Mouse (Mus musculus) E14TG2a.4 (cell line): ENCODE measurements around the gene Zfyve21.

ENCODE experiments used
- H3K27me3 ChIP-seq: 2 replicates; pipeline ENCODE4 v1.6.1; 2014; ENCODE audit warnings: low read length, control low read depth; ENCODE audit not compliant: insufficient read depth
- H3K36me3 ChIP-seq: 2 replicates; pipeline ENCODE4 v1.6.1; 2014; ENCODE audit warnings: low read length, control low read depth; ENCODE audit not compliant: insufficient read depth
- H3K4me1 ChIP-seq: replicated peaks from 2 replicates; pipeline ENCODE4 v1.6.1; 2014; ENCODE audit warnings: low read depth, low read length, control low read depth
- H3K4me3 ChIP-seq: replicated peaks from 2 replicates; pipeline ENCODE4 v1.5.1; 2014; ENCODE audit warnings: mild to moderate bottlenecking, low read length
- H3K9me3 ChIP-seq: 2 replicates; pipeline ENCODE4 v1.6.1; 2014; ENCODE audit warnings: low read length, control low read depth
- CTCF ChIP-seq: conservative IDR thresholded peaks from 2 replicates; pipeline ENCODE4 v1.5.1; 2014; ENCODE audit warnings: low read length
- NANOG ChIP-seq: IDR thresholded peaks from 2 replicates; pipeline ENCODE4 v1.6.1; 2014; ENCODE audit warnings: borderline replicate concordance, low read length, mixed read lengths
- POU5F1 ChIP-seq: IDR thresholded peaks from 2 replicates; pipeline ENCODE4 v1.6.1; 2014; ENCODE audit warnings: low read length, borderline replicate concordance

Zfyve21 gene

DNA sequence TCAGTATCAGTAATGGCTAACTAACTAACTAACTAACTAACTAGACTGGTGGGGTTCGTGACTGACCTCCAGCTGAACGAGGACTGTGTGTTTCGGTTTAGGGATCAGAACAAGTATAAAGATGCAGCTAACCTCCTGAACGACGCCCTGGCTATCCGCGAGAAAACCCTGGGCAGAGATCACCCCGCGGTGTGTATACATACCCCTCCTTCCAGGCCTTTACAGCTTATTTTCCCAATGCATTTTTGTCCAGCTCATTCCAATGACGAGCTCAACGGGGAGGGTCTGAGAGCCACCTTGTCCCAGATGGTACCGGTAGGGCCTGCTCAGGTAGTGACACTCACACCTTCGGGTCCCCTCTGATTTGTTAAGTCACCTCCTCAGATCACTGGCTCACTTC, 36.1 kb upstream of the Zfyve21 start:
- Histone ChIP-seq H3K4me1 (peaks cover 33% of the 10 kb centered on the region), H3K36me3 (peaks cover 96% of the 10 kb centered on the region), H3K9me3 (no peaks in the 10 kb centered on the region), H3K4me3 (no peak overlapping the region), H3K27me3 (no peaks in the 10 kb centered on the region)
- TF ChIP-seq POU5F1 (no peak), CTCF (no peak), NANOG (no peak)

DNA sequence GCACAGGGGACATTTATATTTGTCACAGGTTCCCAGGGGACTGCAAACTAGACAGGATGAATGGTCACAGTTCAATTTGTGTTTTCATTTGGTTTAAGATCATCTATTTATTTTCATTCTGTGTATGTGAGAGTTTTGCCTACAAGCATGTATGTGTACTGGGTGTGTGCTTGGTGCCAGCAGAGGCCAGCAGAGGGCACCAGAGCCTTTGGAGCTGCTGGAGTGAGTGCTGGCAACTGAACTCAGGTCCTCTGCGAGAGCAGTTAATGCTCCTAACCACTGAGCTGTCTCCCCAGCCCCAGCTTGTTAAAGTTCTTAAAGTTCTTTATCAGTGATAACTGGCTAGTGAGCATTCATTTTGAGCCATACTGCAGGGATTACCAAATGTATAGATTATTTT, 34.4 kb upstream of the Zfyve21 start:
- no peaks in the 10 kb centered on the region for H3K27me3 ChIP-seq
- no peak overlapping the region for H3K4me3 ChIP-seq
- H3K9me3 ChIP-seq: no peaks in the 10 kb centered on the region
- TF ChIP-seq CTCF (peak; percentile 51), POU5F1 (no peak)
- H3K4me1 ChIP-seq: peaks cover 27% of the 10 kb centered on the region
- H3K36me3 ChIP-seq: peaks cover 96% of the 10 kb centered on the region

DNA sequence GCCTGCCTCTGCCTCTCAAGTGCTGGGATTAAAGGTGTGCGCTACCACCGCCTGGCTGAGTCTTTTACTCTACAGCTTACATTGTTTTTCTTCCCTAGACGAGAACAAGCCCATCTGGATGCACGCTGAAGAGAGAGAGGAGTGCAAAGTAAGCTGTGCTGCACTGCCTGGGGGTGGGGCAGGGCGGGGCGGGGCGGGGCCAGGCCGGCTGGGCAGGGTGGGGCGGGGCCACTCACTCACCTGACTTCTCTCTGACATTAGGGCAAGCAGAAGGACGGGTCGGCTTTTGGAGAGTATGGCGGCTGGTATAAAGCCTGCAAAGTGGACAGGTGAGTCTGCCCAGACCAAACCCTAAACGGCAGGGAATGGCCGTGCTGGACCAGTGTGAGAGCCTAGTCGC, 28.8 kb upstream of the Zfyve21 start:
- no peaks in the 10 kb centered on the region for H3K9me3 ChIP-seq
- H3K27me3 ChIP-seq: no peaks in the 10 kb centered on the region
- peaks cover 91% of the 10 kb centered on the region for H3K36me3 ChIP-seq
- H3K4me3 ChIP-seq: no peak overlapping the region
- peaks cover 58% of the 10 kb centered on the region for H3K4me1 ChIP-seq
- no peak for TF ChIP-seq NANOG
- TF ChIP-seq POU5F1: no peak
- TF ChIP-seq CTCF: no peak

DNA sequence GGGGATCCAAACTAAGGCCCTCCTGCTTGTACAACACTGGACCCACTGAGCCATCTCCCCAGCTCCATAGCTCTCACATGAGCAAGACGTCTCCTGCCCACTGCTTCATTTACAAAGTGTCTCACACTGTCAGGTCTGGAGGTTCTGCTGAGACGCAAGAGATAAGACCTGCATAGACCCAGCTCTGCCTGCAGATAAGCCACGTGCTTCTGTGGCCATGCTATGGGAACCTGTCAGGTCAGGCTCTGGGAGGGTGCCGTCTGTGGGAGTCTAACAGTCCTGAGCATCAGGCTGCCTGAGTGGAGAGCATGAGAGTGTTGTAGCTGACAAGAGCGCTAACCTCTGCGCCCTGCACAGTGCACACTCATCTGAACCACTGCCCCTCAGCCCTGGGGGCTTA, 27.0 kb upstream of the Zfyve21 start:
- no peak for TF ChIP-seq CTCF
- TF ChIP-seq NANOG: no peak
- TF ChIP-seq POU5F1: no peak
- peaks cover 62% of the 10 kb centered on the region for H3K4me1 ChIP-seq
- no peaks in the 10 kb centered on the region for H3K27me3 ChIP-seq
- H3K9me3 ChIP-seq: no peaks in the 10 kb centered on the region
- H3K4me3 ChIP-seq: no peak overlapping the region
- peaks cover 91% of the 10 kb centered on the region for H3K36me3 ChIP-seq

DNA sequence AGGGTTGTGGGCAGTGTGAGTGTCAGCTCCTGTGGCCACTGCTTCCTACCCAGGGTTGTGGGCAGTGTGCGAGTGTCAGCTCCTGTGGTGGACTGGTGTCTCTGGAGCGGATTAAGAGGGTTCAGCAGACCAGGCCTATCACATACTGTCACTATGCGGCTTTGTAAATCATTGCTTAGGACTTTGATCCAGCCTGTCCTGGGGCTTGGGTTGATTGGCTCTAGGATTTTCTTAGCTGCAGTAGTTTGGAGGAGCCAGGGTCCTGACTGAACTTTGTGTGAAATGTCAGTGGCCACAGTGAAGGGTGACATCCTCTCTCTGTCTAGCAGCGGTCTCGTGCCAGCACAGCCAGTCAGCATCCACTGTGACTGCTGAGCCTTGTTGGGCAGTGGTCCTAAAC, 23.9 kb upstream of the Zfyve21 start:
- Histone ChIP-seq H3K4me1 (peaks cover 64% of the 10 kb centered on the region), H3K9me3 (no peaks in the 10 kb centered on the region), H3K36me3 (peaks cover 95% of the 10 kb centered on the region), H3K4me3 (no peak overlapping the region), H3K27me3 (no peaks in the 10 kb centered on the region)
- no peak for TF ChIP-seq POU5F1
- TF ChIP-seq CTCF: no peak
- TF ChIP-seq NANOG: no peak

DNA sequence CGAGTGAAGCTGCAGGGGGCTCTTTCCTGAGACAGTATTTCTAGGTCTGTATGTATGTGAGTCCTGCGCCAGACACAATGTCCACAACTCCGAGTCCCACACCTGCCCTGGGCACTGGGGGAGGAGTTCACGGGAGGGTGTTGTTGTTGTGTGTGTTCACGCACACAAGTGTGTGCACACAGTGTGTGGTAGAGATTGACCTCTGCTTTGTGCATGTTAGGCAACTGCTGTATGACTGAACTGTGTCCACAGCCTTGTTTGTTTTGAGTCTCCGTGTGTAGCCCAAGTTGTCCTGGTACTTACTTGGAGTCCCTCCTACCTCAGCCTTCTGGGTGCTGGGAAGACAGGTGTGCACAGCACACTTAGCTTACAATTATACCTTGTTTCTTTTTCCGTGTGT, 23.3 kb upstream of the Zfyve21 start:
- Histone ChIP-seq H3K9me3 (no peaks in the 10 kb centered on the region), H3K36me3 (peaks cover 94% of the 10 kb centered on the region), H3K27me3 (no peaks in the 10 kb centered on the region), H3K4me3 (no peak overlapping the region), H3K4me1 (peaks cover 66% of the 10 kb centered on the region)
- TF ChIP-seq POU5F1 (no peak), NANOG (no peak), CTCF (no peak)

DNA sequence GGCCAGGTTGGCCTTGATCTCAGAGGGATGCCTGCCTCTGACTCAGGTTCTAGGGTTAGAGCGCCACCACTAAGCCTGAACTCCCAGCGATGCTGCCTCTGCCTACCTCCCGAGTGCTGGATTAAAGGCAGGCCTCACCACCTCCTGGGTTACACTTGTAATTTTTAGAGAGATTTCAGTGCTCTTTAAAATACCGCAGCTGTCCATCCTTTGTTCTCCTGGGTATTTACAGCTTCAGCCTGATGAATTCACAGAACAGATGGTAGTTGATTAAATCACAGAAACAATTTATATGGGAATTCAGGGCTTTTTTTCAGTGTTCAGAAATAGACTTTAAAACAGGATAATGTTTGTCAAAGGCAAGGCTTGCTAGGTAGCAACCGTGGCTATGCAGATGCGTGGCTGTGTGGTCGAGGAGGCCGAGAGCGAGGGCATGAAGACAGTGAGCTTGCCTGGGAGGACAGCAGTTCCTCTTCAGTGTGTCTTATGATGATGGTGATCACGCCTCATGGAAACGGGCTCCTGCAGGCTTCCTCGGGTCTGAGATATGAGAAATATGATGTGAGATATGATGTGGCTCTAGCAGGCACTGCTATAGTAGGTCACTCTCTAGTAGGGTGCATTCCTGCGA, 22.4 kb upstream of the Zfyve21 start:
- no peaks in the 10 kb centered on the region for H3K27me3 ChIP-seq
- TF ChIP-seq CTCF (no peak), POU5F1 (no peak), NANOG (no peak)

DNA sequence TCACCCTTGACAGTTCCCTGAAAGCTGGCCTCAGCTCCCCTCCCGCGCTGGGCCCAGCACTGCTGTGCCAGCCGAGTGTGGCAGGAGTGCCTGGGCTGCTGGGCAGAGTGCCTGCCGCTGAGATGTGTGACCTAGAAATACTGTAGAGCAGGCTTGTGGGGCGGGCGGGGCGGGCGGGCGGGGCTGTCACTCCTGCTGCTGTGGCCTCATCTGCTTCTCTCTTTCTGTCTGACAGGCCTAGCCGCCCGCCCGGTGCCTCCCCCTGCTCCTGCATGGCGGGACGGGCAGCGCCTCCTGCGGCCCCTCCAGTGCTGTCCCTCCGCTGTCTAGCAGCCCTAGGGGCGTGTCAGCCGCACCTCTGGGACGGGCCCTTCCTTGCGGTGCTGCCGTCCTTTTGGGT, 19.9 kb upstream of the Zfyve21 start:
- Histone ChIP-seq H3K4me3 (peak overlapping the region; percentile 54), H3K27me3 (no peaks in the 10 kb centered on the region), H3K36me3 (peaks cover 89% of the 10 kb centered on the region), H3K4me1 (peaks cover 66% of the 10 kb centered on the region), H3K9me3 (no peaks in the 10 kb centered on the region)
- TF ChIP-seq CTCF (no peak), NANOG (no peak), POU5F1 (no peak)

More for the DNA sequence above, 22.4 kb upstream of the Zfyve21 start:
- H3K4me1 ChIP-seq: peaks cover 72% of the 10 kb centered on the region
- H3K4me3 ChIP-seq: no peak overlapping the region
- peaks cover 94% of the 10 kb centered on the region for H3K36me3 ChIP-seq
- no peaks in the 10 kb centered on the region for H3K9me3 ChIP-seq
